In genomic region chr7:141483114-141483653, GRCm38 (mm10) we compare ENCODE assay signal across 13 mouse cellular contexts. TPM values are rescaled to one million over a fixed set of nuclear protein-coding genes. Genes with fewer than 3 reads are reported as not detected.
DNase-seq lines count a peak whose midpoint lies in the region; ATAC-seq and TF ChIP-seq lines count a peak whose summit lies in the region.
"Had no signal": no experiment of that assay in that cellular context is flagged by ENCODE, and none has a peak within 500 bp of the region (broad histone marks: within the 10 kb centered on the region; RNA-seq: fewer than 3 reads in every experiment).

No protein-coding gene starts in this region.

- TF ChIP-seq POLR2A in cerebellum, adult 2 months (IDR thresholded peaks at IDR 0.05; ENCODE audit: borderline replicate concordance, insufficient read depth, low read length) = no peak

- H3K4me3 ChIP-seq in cerebellum, adult 2 months (replicated peaks; ENCODE audit: insufficient read depth, low read depth, low read length) = peak overlapping the region; percentile 82
- peak overlapping the region; percentile 74 for H3K4me3 ChIP-seq in embryonic facial prominence, embryonic 10.5 days
- H3K4me3 ChIP-seq in forebrain, postnatal 0 days (ENCODE audit: low read depth, low read length) = peak overlapping the region; percentile 60; the same call in 1 of the 2 replicates
- no peak overlapping the region for H3K4me3 ChIP-seq in midbrain, embryonic 12.5 days
- H3K4me3 ChIP-seq: erythroblast, embryonic 14.5 days had no signal

- H3K27me3 ChIP-seq in cerebellum, adult 2 months (ENCODE audit: control insufficient read depth, insufficient read depth, low read length) = no peaks in the 10 kb centered on the region
- peaks cover 31% of the 10 kb centered on the region for H3K27me3 ChIP-seq in embryonic facial prominence, embryonic 10.5 days (replicated peaks; ENCODE audit: low read depth, poor library complexity, severe bottlenecking)
- no peaks in the 10 kb centered on the region; the same call in 1 of the 2 replicates for H3K27me3 ChIP-seq in forebrain, postnatal 0 days (ENCODE audit: insufficient read depth, low read length)
- H3K27me3 ChIP-seq in midbrain, embryonic 12.5 days = peaks cover 50% of the 10 kb centered on the region
- H3K27me3 ChIP-seq: Patski had no signal

- ATAC-seq in forebrain, postnatal 0 days = no peak
- ATAC-seq in midbrain, embryonic 12.5 days (ENCODE audit: low FRiP score, low read depth) = no peak
- ATAC-seq: Patski had no signal

- 9% methylated on average over 6 of the region's 6 CpGs for WGBS in cerebellum, adult 2 months
- WGBS in embryonic facial prominence, embryonic 10.5 days = 77% methylated on average over 6 of the region's 6 CpGs
- WGBS in forebrain, postnatal 0 days = 76% methylated on average over 6 of the region's 6 CpGs
- 70% methylated on average over 6 of the region's 6 CpGs for WGBS in midbrain, embryonic 12.5 days

- no peaks in the 10 kb centered on the region for H3K9me3 ChIP-seq in embryonic facial prominence, embryonic 10.5 days
- H3K9me3 ChIP-seq in forebrain, postnatal 0 days (ENCODE audit: low read length) = no peaks in the 10 kb centered on the region
- H3K9me3 ChIP-seq in midbrain, embryonic 12.5 days = no peaks in the 10 kb centered on the region

- TF ChIP-seq CTCF in cerebellum, adult 2 months (IDR thresholded peaks at IDR 0.05; ENCODE audit: borderline replicate concordance, insufficient read depth, low read depth, low read length) = no peak
- no peak for TF ChIP-seq CTCF in forebrain, postnatal 0 days (IDR thresholded peaks at IDR 0.05; ENCODE audit: low read depth)

- H3K4me2 ChIP-seq in forebrain, postnatal 0 days (ENCODE audit: low read depth) = peak overlapping the region; percentile 94
- peak overlapping the region; percentile 92; the same call in 1 of the 2 replicates for H3K4me2 ChIP-seq in midbrain, embryonic 12.5 days (replicated peaks)

- H3K9ac ChIP-seq in forebrain, postnatal 0 days = no peak overlapping the region
- no peak overlapping the region for H3K9ac ChIP-seq in midbrain, embryonic 12.5 days (replicated peaks)
- H3K9ac ChIP-seq: liver, embryonic 14.5 days had no signal

- H3K4me1 ChIP-seq in cerebellum, adult 2 months (ENCODE audit: control insufficient read depth, insufficient read depth, low read length) = peaks cover 37% of the 10 kb centered on the region
- peaks cover 33% of the 10 kb centered on the region for H3K4me1 ChIP-seq in embryonic facial prominence, embryonic 10.5 days
- 0 out of 2 replicates have a peak, but pooled peaks cover 4% of the 10 kb centered on the region for H3K4me1 ChIP-seq in forebrain, postnatal 0 days (ENCODE audit: insufficient read depth)
- peaks cover 22% of the 10 kb centered on the region for H3K4me1 ChIP-seq in midbrain, embryonic 12.5 days

- DNase-seq in cerebellum, adult 2 months = peak in 1 of 2 experiments; percentile 53
- DNase-seq in cerebellum, adult 9-10 months = no peak
- DNase-seq in embryonic facial prominence, embryonic 10.5 days (ENCODE audit: low spot score) = no peak
- DNase-seq in forebrain, postnatal 0 days = no peak
- DNase-seq in adrenal gland, postnatal 14 days = no peak
- DNase-seq in urinary bladder, adult 2 months (ENCODE audit: low spot score) = no peak
- no peak for DNase-seq in layer of hippocampus, postnatal 25 days (ENCODE audit: extremely low spot score in 1 of 2, low spot score in 1 of 2)
- DNase-seq: kidney, adult 8-10 months; lung, postnatal 10 days had no signal

- H3K27ac ChIP-seq in cerebellum, adult 2 months (ENCODE audit: insufficient read depth, low read length) = peak overlapping the region; percentile 87
- no peak overlapping the region for H3K27ac ChIP-seq in embryonic facial prominence, embryonic 10.5 days (replicated peaks)
- H3K27ac ChIP-seq in forebrain, postnatal 0 days (ENCODE audit: low read depth, low read length) = no peak overlapping the region
- H3K27ac ChIP-seq in midbrain, embryonic 12.5 days (replicated peaks) = no peak overlapping the region
- H3K27ac ChIP-seq: liver, embryonic 14.5 days had no signal

- 0 out of 2 replicates have a peak, but pooled peaks cover 3% of the 10 kb centered on the region for H3K36me3 ChIP-seq in embryonic facial prominence, embryonic 10.5 days (replicated peaks)
- no peaks in the 10 kb centered on the region for H3K36me3 ChIP-seq in forebrain, postnatal 0 days (ENCODE audit: insufficient read depth)
- no peaks in the 10 kb centered on the region for H3K36me3 ChIP-seq in midbrain, embryonic 12.5 days

RNA-seq across cellular contexts. Expression of gene Tspan4, which starts 8.1 kb away (rescaled TPM):
- polyA plus RNA-seq in cerebellum, adult 2 months (2012; rRNA removed) = 140 and 162 TPM in 2 replicates
- polyA plus RNA-seq in embryonic facial prominence, embryonic 10.5 days (2016; fragmentation: Nextera tagmentation; extraction: Ambion mirVana) = 32.6 and 34.2 TPM in 2 replicates
- 52.5 and 79.6 TPM in 2 replicates for total RNA-seq in forebrain, postnatal 0 days (2014; rRNA removed)
- polyA plus RNA-seq in forebrain, postnatal 0 days (2015; fragmentation: Nextera tagmentation; extraction: Ambion mirVana) = 54.9 and 57.9 TPM in 2 replicates
- polyA plus RNA-seq in midbrain, embryonic 12.5 days (2016; fragmentation: Nextera tagmentation; extraction: Ambion mirVana) = 25.3 and 32.6 TPM in 2 replicates
- total RNA-seq in adrenal gland, postnatal 14 days (2021) = 49.4 and 58.4 TPM in 2 replicates
- polyA plus RNA-seq in urinary bladder, adult 2 months (2012; rRNA removed) = 161 and 196 TPM in 2 replicates
- total RNA-seq in layer of hippocampus, postnatal 25 days (2021) = 10 to 100 TPM; 12.2 to 14.3 TPM

RNA-seq across cellular contexts. Expression of gene Polr2l, which starts 8.3 kb away (rescaled TPM):
- polyA plus RNA-seq in cerebellum, adult 2 months (2012; rRNA removed) = 58.9 and 62.3 TPM in 2 replicates
- 84.0 and 86.0 TPM in 2 replicates for polyA plus RNA-seq in embryonic facial prominence, embryonic 10.5 days (2016; fragmentation: Nextera tagmentation; extraction: Ambion mirVana)
- total RNA-seq in forebrain, postnatal 0 days (2014; rRNA removed) = 21.1 and 24.6 TPM in 2 replicates
- polyA plus RNA-seq in forebrain, postnatal 0 days (2015; fragmentation: Nextera tagmentation; extraction: Ambion mirVana) = 73.2 and 74.8 TPM in 2 replicates
- polyA plus RNA-seq in midbrain, embryonic 12.5 days (2016; fragmentation: Nextera tagmentation; extraction: Ambion mirVana) = 73.8 and 75.0 TPM in 2 replicates
- total RNA-seq in adrenal gland, postnatal 14 days (2021) = 74.5 TPM in 2 replicates
- 41.8 and 48.1 TPM in 2 replicates for polyA plus RNA-seq in urinary bladder, adult 2 months (2012; rRNA removed)
- 10 to 100 TPM; 40.9 to 47.2 TPM for total RNA-seq in layer of hippocampus, postnatal 25 days (2021)

RNA-seq across cellular contexts. Expression of gene Cd151, which starts 16.0 kb away (rescaled TPM):
- 68.7 and 73.9 TPM in 2 replicates for polyA plus RNA-seq in cerebellum, adult 2 months (2012; rRNA removed)
- 20.6 and 22.4 TPM in 2 replicates for polyA plus RNA-seq in embryonic facial prominence, embryonic 10.5 days (2016; fragmentation: Nextera tagmentation; extraction: Ambion mirVana)
- 55.8 and 62.4 TPM in 2 replicates for total RNA-seq in forebrain, postnatal 0 days (2014; rRNA removed)
- 12.4 and 18.7 TPM in 2 replicates for polyA plus RNA-seq in forebrain, postnatal 0 days (2015; fragmentation: Nextera tagmentation; extraction: Ambion mirVana)
- polyA plus RNA-seq in midbrain, embryonic 12.5 days (2016; fragmentation: Nextera tagmentation; extraction: Ambion mirVana) = 14.8 and 15.6 TPM in 2 replicates
- 199 and 204 TPM in 2 replicates for total RNA-seq in adrenal gland, postnatal 14 days (2021)
- polyA plus RNA-seq in urinary bladder, adult 2 months (2012; rRNA removed) = 280 and 288 TPM in 2 replicates
- 10 to 100 TPM; 25.7 TPM for total RNA-seq in layer of hippocampus, postnatal 25 days (2021)

RNA-seq across cellular contexts. Expression of gene Cracr2b, which starts 22.3 kb away (rescaled TPM):
- 8.3 and 10.1 TPM in 2 replicates for polyA plus RNA-seq in cerebellum, adult 2 months (2012; rRNA removed)
- polyA plus RNA-seq in embryonic facial prominence, embryonic 10.5 days (2016; fragmentation: Nextera tagmentation; extraction: Ambion mirVana) = 6.6 and 8.3 TPM in 2 replicates
- total RNA-seq in forebrain, postnatal 0 days (2014; rRNA removed) = 4.5 and 7.2 TPM in 2 replicates
- 5.2 and 6.7 TPM in 2 replicates for polyA plus RNA-seq in forebrain, postnatal 0 days (2015; fragmentation: Nextera tagmentation; extraction: Ambion mirVana)
- polyA plus RNA-seq in midbrain, embryonic 12.5 days (2016; fragmentation: Nextera tagmentation; extraction: Ambion mirVana) = 5.4 and 6.0 TPM in 2 replicates
- total RNA-seq in adrenal gland, postnatal 14 days (2021) = 14.2 and 23.2 TPM in 2 replicates
- polyA plus RNA-seq in urinary bladder, adult 2 months (2012; rRNA removed) = 24.0 and 25.8 TPM in 2 replicates
- 1 to 10 TPM; 2.1 to 4.2 TPM for total RNA-seq in layer of hippocampus, postnatal 25 days (2021)

RNA-seq across cellular contexts. Expression of gene Pnpla2, which starts 28.2 kb away (rescaled TPM):
- polyA plus RNA-seq in cerebellum, adult 2 months (2012; rRNA removed) = 46.8 and 51.3 TPM in 2 replicates
- 13.2 and 14.3 TPM in 2 replicates for polyA plus RNA-seq in embryonic facial prominence, embryonic 10.5 days (2016; fragmentation: Nextera tagmentation; extraction: Ambion mirVana)
- 6.2 and 7.7 TPM in 2 replicates for total RNA-seq in forebrain, postnatal 0 days (2014; rRNA removed)
- polyA plus RNA-seq in forebrain, postnatal 0 days (2015; fragmentation: Nextera tagmentation; extraction: Ambion mirVana) = 18.3 and 22.4 TPM in 2 replicates
- polyA plus RNA-seq in midbrain, embryonic 12.5 days (2016; fragmentation: Nextera tagmentation; extraction: Ambion mirVana) = 15.6 and 18.3 TPM in 2 replicates
- total RNA-seq in adrenal gland, postnatal 14 days (2021) = 1,289 and 1,648 TPM in 2 replicates
- polyA plus RNA-seq in urinary bladder, adult 2 months (2012; rRNA removed) = 108 and 133 TPM in 2 replicates
- 10 to 100 TPM; 23.2 to 30.4 TPM for total RNA-seq in layer of hippocampus, postnatal 25 days (2021)
